Mouse (Mus musculus): ENCODE data around the gene Dtx4.
"Not testable (repeated sequence)": the region's sequence is repeated elsewhere in the genome, so short reads cannot be mapped to it uniquely, and the experiment has no call there.

Dtx4 gene

DNA sequence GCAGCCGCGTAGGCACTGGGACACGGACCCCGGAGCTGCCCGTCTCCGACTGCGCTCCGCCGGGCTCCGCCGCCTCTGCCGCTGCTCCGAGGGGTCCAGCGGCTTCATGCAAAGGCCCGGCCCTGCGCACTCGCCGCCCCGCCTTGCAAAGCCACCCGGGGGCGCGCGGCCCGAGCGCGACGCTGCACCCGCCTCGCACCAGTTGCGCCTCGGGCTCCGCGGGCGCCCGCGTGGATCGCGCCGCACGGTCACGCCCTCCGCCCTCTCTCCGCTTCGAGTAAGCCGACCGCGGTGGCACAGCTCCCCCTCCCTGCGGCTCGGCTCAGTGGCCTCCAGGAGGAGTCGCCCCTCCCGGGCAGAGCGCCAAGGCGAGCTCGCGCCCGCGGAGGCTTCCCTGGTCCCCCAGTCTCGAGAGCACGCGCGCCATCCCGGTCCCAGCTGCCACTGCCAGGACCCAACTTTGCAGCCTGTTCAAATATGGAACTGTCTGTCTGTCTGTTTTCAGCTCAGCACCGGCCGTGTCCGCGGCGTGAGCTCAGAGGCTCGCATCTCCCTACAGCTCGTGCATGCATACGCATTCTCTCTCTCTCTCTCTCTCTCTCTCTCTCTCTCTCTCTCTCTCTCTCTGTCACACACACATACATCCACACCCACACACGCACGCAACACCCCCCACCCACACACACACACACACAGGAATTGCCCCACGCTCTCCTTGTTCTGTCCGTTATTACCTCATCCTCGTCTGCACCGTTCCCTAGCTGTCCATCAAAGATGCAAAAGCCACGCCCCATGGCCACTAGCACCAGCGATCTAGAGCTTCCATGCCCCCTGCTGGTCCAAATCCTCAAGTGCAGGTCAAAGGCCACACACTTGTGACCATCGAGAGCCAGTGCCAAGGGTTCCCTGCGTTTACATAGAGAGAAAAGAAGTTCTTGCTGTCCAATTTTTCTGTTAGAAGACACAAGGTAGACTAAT lies at the start of gene Dtx4:
Gene Dtx4 (minus strand): TSS at position 85 of the 978 bp plus-strand sequence.
- DNase-seq = peak; percentile 93 to 97

DNA sequence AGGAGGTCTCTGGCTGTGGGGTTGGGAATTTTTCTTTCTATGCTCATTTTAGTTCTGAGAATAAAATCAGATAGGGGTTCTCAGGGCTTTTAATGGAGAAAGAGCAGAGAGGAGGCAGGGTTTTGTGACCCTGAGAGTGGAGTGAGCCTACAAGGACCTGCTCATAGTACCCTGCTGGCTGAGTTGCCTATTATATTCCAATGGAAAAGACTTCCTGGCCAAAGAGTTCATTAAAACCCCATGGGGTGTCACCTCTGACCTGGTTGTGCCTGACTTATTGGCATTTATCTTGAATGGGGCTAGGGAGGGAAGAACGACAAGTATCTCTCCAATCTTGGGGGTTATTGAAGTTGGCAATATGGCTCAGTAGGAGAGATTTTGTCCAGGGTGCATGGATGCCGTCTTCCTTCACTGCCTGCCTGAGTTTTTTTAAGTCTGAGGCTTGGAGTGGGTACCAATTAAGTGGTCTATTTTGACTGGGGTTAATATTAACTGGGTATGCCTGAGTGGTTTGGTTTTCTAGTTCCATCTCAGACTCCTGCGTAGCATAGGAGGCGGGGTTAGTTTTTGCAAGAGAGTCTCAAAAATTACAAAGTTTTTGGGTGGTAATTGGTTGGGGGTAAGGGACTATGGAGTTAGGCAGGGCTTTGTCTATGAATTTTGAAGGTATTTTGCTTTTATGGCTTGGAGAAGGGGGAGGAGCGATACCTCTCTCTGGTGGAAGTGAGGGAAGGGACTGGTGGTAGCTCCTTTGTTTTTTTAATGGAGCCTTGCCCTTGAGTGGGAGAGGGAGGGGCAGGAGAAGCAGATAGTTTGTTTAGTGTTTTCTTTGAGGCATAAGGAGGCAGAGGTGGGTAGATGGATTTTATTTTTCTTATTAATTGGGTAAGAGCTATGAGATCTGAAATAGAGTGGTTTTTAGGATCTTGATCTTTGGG lies 49.0 kb upstream of the Dtx4 start:
- DNase-seq = no peak

DNA sequence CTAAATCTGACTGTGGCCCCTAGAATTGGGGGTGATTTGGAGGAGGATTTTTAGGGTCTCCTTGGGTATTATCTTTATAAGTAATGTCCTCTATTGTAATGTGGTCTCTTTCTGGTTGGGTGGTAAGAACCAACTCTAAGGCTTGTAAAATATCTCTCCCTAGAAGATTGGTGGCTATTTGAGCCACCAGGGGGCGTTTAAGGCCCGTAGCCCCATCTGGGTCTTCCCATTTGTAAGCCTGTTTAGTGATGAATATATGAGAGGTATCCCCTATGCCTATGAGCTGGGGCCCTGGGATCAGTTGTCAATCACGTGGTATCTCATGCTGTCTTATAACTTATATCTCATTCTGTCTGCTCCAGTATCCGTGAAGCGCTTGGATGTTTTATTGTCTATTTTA lies 47.9 kb upstream of the Dtx4 start:
- DNase-seq = peak in 1 of 2 experiments; percentile 29

DNA sequence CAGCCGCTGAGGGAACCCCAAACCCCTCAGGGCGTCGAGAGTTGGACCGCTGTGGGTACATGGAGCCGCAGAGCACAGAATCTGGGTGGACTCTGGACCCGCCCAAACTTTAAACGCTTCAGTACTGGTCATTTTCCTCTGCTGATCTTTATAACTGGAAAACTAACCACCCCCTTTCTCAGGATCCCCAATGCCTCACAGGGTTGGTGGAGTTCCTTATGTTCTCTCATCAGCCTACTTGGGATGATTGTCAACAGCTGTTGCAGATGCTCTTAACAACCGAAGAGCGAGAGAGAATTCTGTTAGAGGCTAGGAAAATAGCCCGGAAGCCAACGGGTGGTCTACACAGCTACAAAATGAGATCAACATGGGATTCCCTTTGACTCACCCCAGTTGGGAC lies 44.2 kb upstream of the Dtx4 start, which contains the start of gene Fam111a:
Gene Fam111a (plus strand): TSS at position 301 of the 400 bp plus-strand sequence.
- not testable (repeated sequence) for DNase-seq

DNA sequence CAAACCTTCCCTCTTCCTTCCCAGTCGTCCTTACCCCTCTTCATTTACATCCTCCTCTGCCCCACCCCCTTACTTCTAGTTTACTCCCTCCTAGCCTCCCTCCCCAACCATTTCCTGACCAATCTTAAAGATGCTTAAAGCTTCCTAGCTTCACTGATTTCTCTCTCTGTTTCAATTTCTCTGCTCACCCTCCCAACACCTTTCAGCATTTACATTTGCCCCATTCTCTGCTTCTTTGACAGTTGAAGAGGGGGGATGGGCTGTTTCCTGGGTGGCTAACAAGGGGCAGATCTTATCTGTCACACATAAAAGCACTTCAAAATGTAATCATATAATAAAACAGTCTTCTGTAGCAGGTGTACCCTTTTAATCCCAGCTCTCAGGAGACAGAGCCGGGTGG lies 40.4 kb upstream of the Dtx4 start:
- DNase-seq = no peak

DNA sequence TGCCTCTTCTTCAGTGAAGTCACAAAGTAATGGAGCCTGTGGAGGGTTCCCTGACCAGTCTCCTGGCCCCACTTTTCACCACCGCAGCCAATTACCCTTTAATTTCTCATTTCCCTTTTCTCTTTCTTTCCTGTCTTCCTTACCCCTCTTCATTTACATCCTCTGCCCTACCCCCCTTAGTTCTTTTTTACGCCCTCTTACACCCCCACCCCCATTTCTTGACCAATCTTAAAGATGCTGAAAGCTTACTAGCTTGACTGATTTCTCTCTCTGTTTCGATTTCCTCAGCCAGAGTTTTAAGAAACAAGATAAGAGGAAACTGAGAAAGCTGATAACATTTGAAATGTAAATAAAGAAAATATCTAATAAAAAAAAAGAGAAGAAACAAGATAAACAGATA lies 39.5 kb upstream of the Dtx4 start:
- DNase-seq = no peak

DNA sequence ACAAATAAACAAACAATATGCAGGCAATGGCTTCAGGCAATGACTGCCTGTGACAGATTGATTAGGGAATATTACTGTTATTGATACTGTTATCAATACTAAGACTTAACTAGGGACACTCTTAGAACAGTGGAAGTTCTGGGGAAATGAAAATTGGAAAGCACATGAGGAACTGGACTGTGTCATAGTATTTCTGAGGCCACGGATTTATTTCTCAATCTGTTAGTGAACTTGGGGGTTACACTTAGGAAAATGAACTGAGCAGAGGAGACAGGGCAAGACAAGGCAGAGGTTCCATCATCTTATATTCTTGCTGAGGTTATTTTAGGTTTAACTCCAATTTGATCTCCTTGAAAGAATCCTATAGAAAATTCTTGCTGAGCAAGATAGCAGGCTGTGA lies 38.7 kb upstream of the Dtx4 start:
- no peak for DNase-seq

DNA sequence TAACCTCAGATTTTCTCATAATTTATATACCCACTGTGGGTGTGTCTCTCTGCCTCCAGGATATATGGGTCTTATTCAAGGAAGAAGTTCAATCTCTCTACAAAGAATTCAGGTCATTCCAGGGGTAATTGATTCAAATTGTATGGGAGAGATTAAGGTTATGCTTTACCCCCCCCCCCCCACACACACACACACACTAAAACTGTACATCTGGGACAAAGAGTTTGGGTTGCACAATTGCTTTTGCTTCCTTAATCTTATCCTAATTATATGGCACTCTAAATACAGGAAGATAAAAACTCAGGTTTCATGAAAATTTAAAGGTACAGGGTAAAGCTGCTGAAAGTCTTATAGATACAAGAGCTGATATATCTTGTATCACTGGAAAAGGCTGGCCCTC lies 35.9 kb upstream of the Dtx4 start:
- no peak for DNase-seq

DNA sequence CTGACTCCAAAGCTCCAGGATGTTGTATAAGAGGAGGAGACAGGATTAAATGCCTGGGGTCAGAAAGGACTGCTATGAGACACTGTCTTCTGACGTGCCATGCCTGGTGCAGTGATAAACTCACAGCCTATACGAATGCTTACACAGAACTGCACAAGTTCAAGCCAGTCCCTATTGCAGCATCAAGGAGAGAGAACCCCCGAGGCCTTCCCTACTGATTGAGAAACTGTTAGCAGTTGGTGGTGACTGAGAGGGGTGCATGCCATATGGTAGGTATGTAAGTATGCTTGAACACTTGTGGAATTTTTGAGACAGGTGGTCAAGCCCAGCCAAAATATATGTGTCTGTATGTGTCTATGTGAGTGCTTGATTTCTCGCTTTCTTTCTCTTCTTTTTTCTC lies 22.1 kb upstream of the Dtx4 start:
- no peak for DNase-seq

DNA sequence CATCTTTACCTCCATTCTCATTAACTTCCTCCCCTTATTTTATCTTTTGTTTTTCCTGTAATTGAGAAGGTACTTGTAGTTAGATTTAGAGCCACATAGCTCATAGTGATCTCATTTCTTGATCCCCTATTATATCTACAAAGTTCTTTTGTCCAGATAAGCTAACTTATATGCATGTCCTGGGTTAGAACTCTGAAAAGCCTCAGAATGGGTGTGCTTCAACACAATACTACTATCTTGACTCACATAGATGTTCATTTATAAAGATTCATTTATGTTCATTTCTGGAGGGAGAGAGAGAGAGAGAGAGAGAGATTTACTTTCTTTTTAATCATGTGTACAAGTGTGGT lies 17.3 kb upstream of the Dtx4 start:
- DNase-seq = no peak

DNA sequence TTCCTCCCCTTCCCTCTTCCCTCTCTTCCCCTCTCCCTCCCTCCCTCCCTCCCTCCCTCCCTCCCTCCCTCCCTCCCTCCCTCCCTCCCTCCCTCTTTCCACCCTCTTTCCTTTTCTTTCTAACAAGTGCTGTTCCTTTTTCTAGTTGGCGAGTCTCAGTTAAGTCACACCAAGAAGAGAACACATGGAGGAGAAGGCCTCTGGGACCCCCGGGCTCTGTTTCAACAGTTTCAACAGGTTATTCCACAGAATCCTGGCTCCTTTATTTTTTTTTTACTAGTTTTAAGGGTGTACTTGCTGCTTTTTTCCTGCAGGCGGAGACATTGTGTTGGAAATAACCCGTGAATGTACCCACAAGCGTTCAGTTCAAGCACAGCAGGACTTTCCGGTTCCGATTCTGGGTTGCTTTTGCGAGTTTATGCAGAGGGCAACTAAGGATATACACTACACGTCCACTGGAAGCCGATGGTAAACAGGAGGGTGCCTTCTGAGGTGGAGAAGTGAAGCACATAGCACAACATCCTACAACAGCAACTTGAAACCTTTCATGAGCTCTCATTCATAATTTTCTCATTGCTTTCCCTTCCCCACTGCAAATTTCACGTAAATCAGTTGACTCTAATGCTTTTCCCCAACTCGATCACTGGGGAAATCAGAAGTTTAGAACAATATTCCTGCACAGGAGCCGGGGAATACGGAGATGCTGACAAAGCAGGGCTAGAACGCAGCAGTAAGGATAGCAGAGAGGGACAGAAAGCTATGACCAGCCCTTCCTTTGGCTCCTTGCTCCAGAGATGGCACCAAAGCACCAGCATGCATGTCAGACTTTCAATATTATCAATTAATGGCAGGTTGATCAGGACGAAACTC lies 16.7 kb upstream of the Dtx4 start:
- peak; percentile 69 to 71 for DNase-seq

DNA sequence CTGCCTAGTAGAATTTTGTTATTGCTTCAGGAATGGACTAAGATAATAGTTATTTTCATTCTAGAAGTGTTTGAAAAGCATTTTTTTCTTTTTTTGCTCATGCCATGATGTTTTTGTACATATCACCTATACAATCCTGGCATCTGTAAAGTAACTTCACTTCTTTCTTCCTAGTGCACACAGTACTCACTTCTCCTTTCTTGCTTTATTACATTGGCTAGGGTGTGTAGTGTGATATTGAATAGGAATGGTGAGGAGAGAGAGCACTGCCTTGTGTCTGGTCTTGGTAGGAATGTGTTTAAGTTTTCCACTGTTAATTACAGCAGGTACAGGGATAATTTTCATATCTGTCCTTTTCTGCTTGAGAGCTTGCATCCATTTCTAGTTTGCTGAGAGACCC lies 13.4 kb upstream of the Dtx4 start:
- no peak for DNase-seq

DNA sequence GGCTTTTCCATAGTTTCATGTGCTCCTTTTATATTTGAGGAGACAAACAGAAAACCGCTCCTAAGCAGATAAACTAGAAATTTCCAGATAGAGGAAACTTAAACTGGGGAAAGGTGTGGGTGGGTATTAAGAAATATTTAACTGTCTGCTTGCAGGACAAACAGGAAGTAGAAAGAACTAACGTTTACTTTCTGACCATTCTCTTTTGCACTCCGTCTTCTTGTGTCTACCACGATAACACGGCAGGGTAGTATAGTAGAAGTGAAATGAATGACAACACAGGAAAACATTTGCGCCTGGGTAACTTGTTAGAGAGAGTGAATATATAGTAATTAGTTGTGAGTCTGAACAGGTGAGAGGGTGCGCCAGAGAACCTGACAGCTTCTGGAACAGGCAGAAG lies 1.5 kb upstream of the Dtx4 start:
- DNase-seq = no peak

DNA sequence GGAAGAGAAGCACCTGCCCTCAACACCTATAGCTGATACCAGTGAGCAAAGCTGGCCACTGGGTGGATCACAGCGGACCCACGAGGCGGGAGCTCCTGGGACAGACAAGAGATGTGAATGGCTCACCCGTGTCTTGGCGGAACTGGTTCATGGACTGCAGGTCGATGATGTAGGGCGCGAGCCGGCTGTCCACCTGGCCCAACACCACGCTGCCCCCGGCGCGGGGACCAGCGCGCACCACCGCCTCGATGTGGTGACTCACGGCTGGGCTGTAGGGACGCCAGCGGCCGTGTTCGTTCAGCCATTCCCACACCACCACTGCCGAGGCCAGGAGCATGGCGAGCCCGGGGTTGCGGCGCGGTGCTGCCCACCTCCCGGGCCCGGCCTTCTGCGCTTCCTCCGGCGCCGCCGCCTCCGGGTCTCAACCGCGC lies 358 bp downstream of the Dtx4 start:
- peak; percentile 72 to 73 for DNase-seq

DNA sequence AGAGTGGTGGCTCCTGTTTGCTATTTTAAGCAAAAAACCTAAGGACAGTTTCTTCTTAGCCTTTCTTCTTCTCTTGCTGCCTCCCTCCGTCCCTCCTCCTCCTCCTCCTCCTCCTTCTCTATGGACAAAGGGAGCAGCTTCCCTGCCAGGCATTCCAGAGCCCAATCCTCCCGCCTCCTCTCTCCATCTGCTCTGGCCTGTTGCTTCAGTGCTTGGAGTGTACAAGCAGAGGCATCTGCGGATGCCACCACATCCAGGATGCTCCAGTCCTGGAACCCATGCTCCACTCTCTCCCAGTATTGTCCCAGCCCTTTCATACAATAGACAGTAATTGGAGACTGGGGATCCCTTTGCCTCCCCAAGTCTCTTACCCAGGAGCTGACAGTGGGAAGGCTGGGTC lies 1.1 kb downstream of the Dtx4 start:
- peak; percentile 42 to 61 for DNase-seq

DNA sequence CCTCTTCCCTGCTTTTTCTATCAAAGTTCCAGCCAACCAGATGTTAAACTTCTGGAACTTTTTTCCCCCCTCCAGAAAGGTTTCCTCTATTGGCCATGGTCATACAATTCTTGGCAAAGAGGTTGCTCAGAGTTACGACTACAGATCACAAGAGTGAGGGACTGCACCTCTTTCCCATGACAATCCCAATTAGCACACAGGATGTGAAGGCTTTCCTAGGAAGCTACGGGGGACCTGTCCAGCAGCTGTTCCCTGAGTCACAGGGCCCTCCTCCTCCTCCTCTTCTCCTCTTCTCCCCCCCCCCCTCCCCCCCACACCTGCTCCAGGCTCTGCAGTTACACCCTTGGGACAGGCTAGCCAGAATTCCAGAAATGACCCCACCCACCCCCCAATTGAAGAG lies 1.8 kb downstream of the Dtx4 start:
- DNase-seq = no peak

DNA sequence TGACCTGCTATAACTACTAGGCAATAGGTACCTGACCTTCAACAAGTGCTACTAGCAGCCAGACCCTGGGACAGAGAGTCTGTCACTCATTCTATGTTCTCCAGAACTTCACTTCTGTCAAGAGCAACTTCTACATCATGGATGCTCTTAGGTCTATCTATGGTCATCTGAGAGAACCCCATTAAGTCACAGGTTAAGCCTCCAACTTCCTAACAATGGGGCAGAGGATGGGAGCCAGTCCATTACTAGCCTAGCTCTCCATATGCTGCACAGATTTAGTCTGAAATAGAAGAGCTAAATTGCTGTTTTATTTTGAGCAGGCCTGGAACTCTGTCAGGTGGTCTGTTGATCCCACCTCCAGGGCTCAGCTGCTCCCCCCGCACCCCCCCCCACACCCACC lies 2.3 kb downstream of the Dtx4 start:
- DNase-seq = no peak

DNA sequence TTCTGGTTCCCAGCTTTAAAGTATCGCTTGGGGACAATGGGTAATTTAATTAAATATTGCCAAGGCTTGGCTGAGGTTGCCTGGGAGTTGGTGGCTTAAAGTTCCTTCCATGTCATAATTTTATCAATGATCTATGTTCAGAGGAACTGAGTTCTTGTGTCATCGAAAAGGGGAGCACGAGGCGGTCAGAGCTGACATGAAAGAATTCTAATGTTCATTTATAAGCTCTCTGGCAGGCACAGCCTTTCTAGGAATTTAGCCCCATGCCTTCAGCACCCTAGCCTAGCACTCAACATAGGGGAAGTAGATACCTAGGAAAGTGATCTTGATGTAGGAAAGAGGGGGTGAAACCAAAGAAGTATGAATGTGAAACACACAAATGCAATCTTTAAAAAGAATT lies 2.9 kb downstream of the Dtx4 start:
- no peak for DNase-seq

DNA sequence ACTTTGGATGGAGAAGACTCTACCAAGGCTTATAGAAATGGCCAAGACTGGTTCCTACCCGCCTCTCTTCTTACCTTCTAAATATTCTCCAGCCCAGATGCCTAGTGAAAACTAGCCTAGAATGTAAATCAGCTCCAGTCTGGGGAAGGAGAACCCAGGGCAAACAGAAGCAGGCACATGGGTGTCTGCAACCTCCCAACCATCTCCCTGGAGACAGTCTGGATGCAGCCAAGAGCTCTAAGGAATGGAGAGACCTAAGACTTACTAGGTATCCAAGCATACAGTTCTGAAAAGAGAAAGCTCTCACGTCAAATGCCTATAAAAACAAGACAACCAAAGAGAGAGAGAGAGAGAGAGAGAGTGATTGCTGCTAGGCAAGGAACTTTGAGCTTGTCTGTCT lies 3.3 kb downstream of the Dtx4 start:
- DNase-seq = no peak

DNA sequence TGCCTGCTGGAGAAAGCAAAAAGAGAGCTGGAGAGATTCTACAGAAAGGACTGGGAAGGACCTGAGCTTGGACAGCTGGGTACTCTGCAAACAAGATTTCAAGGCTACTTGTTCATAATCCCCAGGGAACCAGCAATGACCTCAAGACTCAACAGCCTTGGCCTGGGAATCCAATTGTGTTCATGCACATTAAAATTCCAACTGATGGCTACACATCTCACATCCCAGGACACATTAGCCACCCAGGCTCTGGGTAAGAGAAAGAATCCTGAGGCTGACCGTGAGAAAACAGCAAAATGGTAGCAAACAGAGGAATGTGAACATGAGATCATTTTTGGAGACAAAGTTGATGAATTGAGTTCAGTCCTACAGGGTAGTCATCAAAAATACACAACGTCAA lies 5.0 kb downstream of the Dtx4 start:
- no peak for DNase-seq

DNA sequence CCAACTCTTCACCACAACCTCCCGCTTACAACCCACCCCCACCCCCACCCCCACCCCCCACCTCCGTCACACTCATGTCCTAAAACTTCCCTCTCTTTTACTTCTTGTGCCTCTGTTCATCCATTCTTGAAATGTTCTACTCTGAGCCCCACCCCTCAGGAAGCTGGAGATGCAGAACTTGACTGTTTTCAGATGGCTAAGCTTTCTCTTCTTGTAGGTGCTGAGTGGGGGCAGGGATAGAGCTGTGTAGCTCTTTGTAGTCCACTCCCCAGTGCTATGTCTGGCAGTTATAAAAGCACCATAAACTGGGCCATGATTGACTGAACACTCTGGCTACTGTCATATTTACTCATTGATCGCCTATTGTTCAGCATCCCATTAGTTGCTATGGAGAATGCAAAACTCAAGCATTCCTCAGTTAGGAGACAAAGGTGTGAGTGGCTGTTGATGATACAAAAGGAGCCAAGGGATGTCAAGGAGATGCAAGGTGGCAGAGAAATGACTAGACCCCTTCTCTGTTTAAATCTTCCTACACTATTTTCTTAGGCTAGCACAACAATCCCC lies 6.2 kb downstream of the Dtx4 start:
- no peak for DNase-seq

DNA sequence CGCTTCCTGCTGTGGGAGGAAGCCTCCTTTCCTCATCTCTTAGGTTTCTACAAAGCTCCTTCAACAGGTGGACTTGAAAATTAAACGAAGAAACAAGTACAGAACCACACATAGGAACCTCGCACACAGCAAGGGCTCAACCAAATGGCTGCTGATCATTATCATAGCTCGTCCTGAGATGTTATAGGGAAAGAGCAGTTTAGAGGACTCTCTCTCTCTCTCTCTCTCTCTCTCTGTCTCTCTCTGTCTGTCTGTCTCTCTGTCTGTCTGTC lies 7.1 kb downstream of the Dtx4 start:
- DNase-seq = no peak

All from cerebellum, postnatal 25 days (tissue).